Mouse (Mus musculus) neural tube, embryonic 14.5 days (tissue): ENCODE measurements around the gene Auh. TPM values are rescaled to one million over a fixed set of nuclear protein-coding genes. Genes with fewer than 3 reads are reported as not detected.
A peak's percentile ranks its signal among the peaks of the same experiment; 100 is the strongest.

Source experiments
- ATAC-seq: fragments of 200-750 bp; cut with Nextera tagmentation; 2 replicates; pipeline ENCODE4 v1.8.0; 2017; ENCODE audit warnings: low read depth, mild to moderate bottlenecking, moderate TSS enrichment, moderate library complexity
- H3K27ac ChIP-seq: fragments of 300-500 bp; sonication (generic); 2 replicates; pipeline ENCODE4 v1.5.1; 2014; ENCODE audit warnings: low read depth, mild to moderate bottlenecking, control low read depth, low read length, moderate library complexity, mixed read lengths
- H3K27me3 ChIP-seq: fragments of 300-500 bp; sonication (generic); 2 replicates; pipeline ENCODE4 v1.6.1; 2014; ENCODE audit warnings: low read length; ENCODE audit not compliant: control insufficient read depth, insufficient read depth
- H3K36me3 ChIP-seq: fragments of 300-500 bp; sonication (generic); 2 replicates; pipeline ENCODE4 v1.6.1; 2014; ENCODE audit warnings: low read length, mixed read lengths; ENCODE audit not compliant: control insufficient read depth, insufficient read depth
- H3K4me1 ChIP-seq: fragments of 300-500 bp; sonication (generic); 2 replicates; pipeline ENCODE4 v1.6.1; 2014; ENCODE audit warnings: low read length; ENCODE audit not compliant: control insufficient read depth, insufficient read depth
- H3K4me2 ChIP-seq: fragments of 300-500 bp; sonication (generic); 2 replicates; pipeline ENCODE4 v1.6.1; 2014; ENCODE audit warnings: mild to moderate bottlenecking, low read depth, low read length, control low read depth
- H3K4me3 ChIP-seq: fragments of 300-500 bp; sonication (generic); 2 replicates; pipeline ENCODE4 v1.5.1; 2014; ENCODE audit warnings: low read depth, low read length, control low read depth, mixed read lengths
- H3K9ac ChIP-seq: fragments of 300-500 bp; sonication (generic); replicated peaks from 2 replicates; pipeline ENCODE4 v1.6.1; 2014; ENCODE audit warnings: low read depth, mild to moderate bottlenecking, control low read depth, low read length, mixed read lengths
- H3K9me3 ChIP-seq: fragments of 300-500 bp; sonication (generic); 2 replicates; pipeline ENCODE4 v1.6.1; 2016; ENCODE audit warnings: low read length; ENCODE audit not compliant: control insufficient read depth
- WGBS: fragments of 180-500 bp; shearing (Covaris S2); extraction: QIAGEN DNeasy Blood & Tissue Kit; methylation state at CpG from one replicate; pipeline ENCODE4 v1.1.7; 2014; 5-methylcytosine and 5-hydroxymethylcytosine counted together
- polyA plus RNA-seq: library from polyadenylated mRNA; unstranded; fragments of >200 nt; fragmentation: Nextera tagmentation; extraction: Ambion mirVana; gene quantifications from 2 replicates; pipeline ENCODE4 v1.2.1, GENCODE M21; 2014

The Auh gene
- polyA plus RNA-seq, 1 experiment from 2014 or later: 65.8 TPM

- no peaks in the 10 kb centered on the region for H3K36me3 ChIP-seq
- ATAC-seq: no peak
- 56% methylated on average over 1 of the region's 1 CpGs for WGBS
- H3K9me3 ChIP-seq: no peaks in the 10 kb centered on the region
- H3K4me2 ChIP-seq: no peak overlapping the region
- H3K9ac ChIP-seq: no peak overlapping the region
- H3K27me3 ChIP-seq: no peaks in the 10 kb centered on the region
- H3K27ac ChIP-seq: no peak overlapping the region
- H3K4me3 ChIP-seq: no peak overlapping the region
- H3K4me1 ChIP-seq: no peaks in the 10 kb centered on the region
Observed at GRCm38 (mm10) chr13:52942876-52943388, 13.5 kb upstream of the Auh start.

- no peak for ATAC-seq
- H3K36me3 ChIP-seq: no peaks in the 10 kb centered on the region
- H3K4me3 ChIP-seq: no peak overlapping the region
- no peak overlapping the region for H3K27ac ChIP-seq
- no peaks in the 10 kb centered on the region for H3K4me1 ChIP-seq
- 86% methylated on average over 7 of the region's 7 CpGs for WGBS
- no peak overlapping the region for H3K9ac ChIP-seq
- no peaks in the 10 kb centered on the region for H3K27me3 ChIP-seq
- H3K9me3 ChIP-seq: no peaks in the 10 kb centered on the region
- H3K4me2 ChIP-seq: no peak overlapping the region
Observed at GRCm38 (mm10) chr13:52940956-52941355, 11.5 kb upstream of the Auh start.

- no peak overlapping the region for H3K27ac ChIP-seq
- H3K4me1 ChIP-seq: peaks cover 17% of the 10 kb centered on the region
- H3K4me2 ChIP-seq: no peak overlapping the region
- H3K27me3 ChIP-seq: no peaks in the 10 kb centered on the region
- 46% methylated on average over 10 of the region's 10 CpGs for WGBS
- ATAC-seq: no peak
- H3K9ac ChIP-seq: no peak overlapping the region
- H3K36me3 ChIP-seq: no peaks in the 10 kb centered on the region
- H3K4me3 ChIP-seq: no peak overlapping the region
- no peaks in the 10 kb centered on the region for H3K9me3 ChIP-seq
Observed at GRCm38 (mm10) chr13:52930582-52930981, 1.1 kb upstream of the Auh start.

GRCm38 (mm10) chr13:52928392-52928791 is 1.1 kb downstream of the Auh start:
- H3K9ac ChIP-seq: no peak overlapping the region; the same call in 1 of the 2 replicates
- no peaks in the 10 kb centered on the region for H3K9me3 ChIP-seq
- ATAC-seq: no peak
- peaks cover 17% of the 10 kb centered on the region for H3K4me1 ChIP-seq
- H3K4me2 ChIP-seq: peak overlapping the region; percentile 41
- H3K27ac ChIP-seq: no peak overlapping the region
- peak overlapping the region; percentile 70; the same call in 1 of the 2 replicates for H3K4me3 ChIP-seq
- H3K36me3 ChIP-seq: no peaks in the 10 kb centered on the region
- H3K27me3 ChIP-seq: no peaks in the 10 kb centered on the region
- 69% methylated on average over 9 of the region's 9 CpGs for WGBS

GRCm38 (mm10) chr13:52924457-52924856 is 5.0 kb downstream of the Auh start:
- Histone ChIP-seq H3K4me2 (no peak overlapping the region), H3K36me3 (no peaks in the 10 kb centered on the region), H3K9ac (no peak overlapping the region), H3K27me3 (no peaks in the 10 kb centered on the region), H3K27ac (no peak overlapping the region), H3K4me3 (no peak overlapping the region), H3K9me3 (no peaks in the 10 kb centered on the region), H3K4me1 (peaks cover 14% of the 10 kb centered on the region)
- 75% methylated on average over 5 of the region's 5 CpGs for WGBS
- ATAC-seq: no peak

GRCm38 (mm10) chr13:52921966-52922365 is 7.5 kb downstream of the Auh start:
- H3K27ac ChIP-seq: no peak overlapping the region
- H3K36me3 ChIP-seq: no peaks in the 10 kb centered on the region
- WGBS: 92% methylated on average over 8 of the region's 8 CpGs
- no peaks in the 10 kb centered on the region for H3K4me1 ChIP-seq
- H3K27me3 ChIP-seq: no peaks in the 10 kb centered on the region
- no peaks in the 10 kb centered on the region for H3K9me3 ChIP-seq
- H3K4me3 ChIP-seq: no peak overlapping the region
- H3K9ac ChIP-seq: no peak overlapping the region
- H3K4me2 ChIP-seq: no peak overlapping the region
- no peak for ATAC-seq

GRCm38 (mm10) chr13:52921065-52921825 is 8.2 kb downstream of the Auh start:
- no peak for ATAC-seq
- no peaks in the 10 kb centered on the region for H3K9me3 ChIP-seq
- WGBS: 85% methylated on average over 7 of the region's 7 CpGs

GRCm38 (mm10) chr13:52919790-52920352 is 9.6 kb downstream of the Auh start:
- no peak for ATAC-seq
- H3K4me1 ChIP-seq: peaks cover 6% of the 10 kb centered on the region; the same call in 1 of the 2 replicates
- 0 out of 2 replicates have a peak overlapping the region, but pooled peaks have one; percentile 18 for H3K9ac ChIP-seq
- WGBS: 87% methylated on average over 10 of the region's 10 CpGs
- no peaks in the 10 kb centered on the region for H3K9me3 ChIP-seq
- no peaks in the 10 kb centered on the region for H3K27me3 ChIP-seq
- no peaks in the 10 kb centered on the region for H3K36me3 ChIP-seq
- H3K4me3 ChIP-seq: no peak overlapping the region
- no peak overlapping the region for H3K27ac ChIP-seq
- H3K4me2 ChIP-seq: no peak overlapping the region

More at GRCm38 (mm10) chr13:52921065-52921825, 8.2 kb downstream of the Auh start:
- H3K4me3 ChIP-seq: no peak overlapping the region
- no peaks in the 10 kb centered on the region for H3K36me3 ChIP-seq
- H3K27ac ChIP-seq: no peak overlapping the region
- peaks cover 4% of the 10 kb centered on the region; the same call in 1 of the 2 replicates for H3K4me1 ChIP-seq
- H3K4me2 ChIP-seq: no peak overlapping the region
- H3K27me3 ChIP-seq: no peaks in the 10 kb centered on the region
- H3K9ac ChIP-seq: no peak overlapping the region

- H3K4me2 ChIP-seq: no peak overlapping the region
- no peak overlapping the region for H3K27ac ChIP-seq
- peaks cover 10% of the 10 kb centered on the region; the same call in 1 of the 2 replicates for H3K4me1 ChIP-seq
- no peak for ATAC-seq
- 93% methylated on average over 5 of the region's 5 CpGs for WGBS
- H3K36me3 ChIP-seq: no peaks in the 10 kb centered on the region
- H3K4me3 ChIP-seq: no peak overlapping the region
- no peak overlapping the region for H3K9ac ChIP-seq
- H3K27me3 ChIP-seq: no peaks in the 10 kb centered on the region
- no peaks in the 10 kb centered on the region for H3K9me3 ChIP-seq
Observed at GRCm38 (mm10) chr13:52918333-52918732, 11.1 kb downstream of the Auh start.
